Mouse (Mus musculus): ENCODE measurements around the gene Dock1.

DNA sequence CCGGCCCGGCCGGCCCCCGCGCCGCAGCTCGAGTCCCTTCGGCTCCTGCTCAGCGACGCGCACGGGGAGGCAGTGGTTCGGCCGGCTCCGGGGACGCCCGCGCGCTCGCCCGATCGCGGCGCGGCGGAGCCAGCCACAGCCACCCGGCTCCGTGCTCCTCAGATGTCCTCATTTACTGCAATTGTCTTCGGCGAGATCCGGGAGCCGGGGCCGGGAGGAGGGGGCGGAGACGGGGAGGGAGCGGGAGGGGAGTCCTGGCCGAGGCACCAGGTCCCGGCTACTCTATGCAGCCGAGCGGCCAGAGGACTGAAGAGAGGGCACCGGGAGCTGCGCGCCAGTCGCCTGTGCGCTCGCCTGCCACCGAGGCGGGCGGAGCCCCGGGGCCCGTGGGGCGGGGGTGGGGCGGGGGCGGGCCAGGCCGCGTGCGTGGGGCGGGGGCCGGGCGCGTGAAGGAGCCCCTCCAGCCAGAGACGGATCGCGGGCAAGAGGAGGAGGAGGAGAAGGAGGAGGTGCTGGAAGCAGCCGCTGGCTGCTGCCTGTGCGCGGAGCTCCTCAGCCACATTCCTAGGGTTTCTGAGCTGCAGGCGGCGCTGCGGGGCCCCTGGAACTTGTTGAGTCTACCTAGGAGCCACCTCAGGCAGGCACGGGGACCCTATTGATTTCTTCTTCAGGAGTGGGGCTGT lies 267.6 kb downstream of the Dock1 start, which contains the start of gene Fam196a:
- TF ChIP-seq CTCF (IDR thresholded peaks at IDR 0.05) (peak; percentile 56), EP300 (IDR thresholded peaks at IDR 0.05) (no peak)

Data from lung, postnatal 0 days (tissue).